Mouse (Mus musculus): ENCODE results near the gene Car2.
A peak's percentile ranks its signal among the peaks of the same experiment; 100 is the strongest.

Gene Car2

GRCm38 (mm10) chr3:14879293-14879692 is 6.8 kb upstream of the Car2 start:
- DNase-seq: no peak

- DNase-seq: no peak
These were observed 5.8 kb upstream of the Car2 start for GRCm38 (mm10) chr3:14880277-14880676.

GRCm38 (mm10) chr3:14882005-14882404 is 4.1 kb upstream of the Car2 start:
- no peak for DNase-seq

GRCm38 (mm10) chr3:14882756-14883155 is 3.3 kb upstream of the Car2 start:
- DNase-seq: no peak

GRCm38 (mm10) chr3:14884826-14885225 is 1.2 kb upstream of the Car2 start:
- DNase-seq: no peak

- DNase-seq: peak; percentile 30
These were observed 1.1 kb downstream of the Car2 start for GRCm38 (mm10) chr3:14887134-14887666.

- peak; percentile 80 for DNase-seq
These were observed 1.7 kb downstream of the Car2 start for GRCm38 (mm10) chr3:14887686-14888295.

- peak; percentile 91 for DNase-seq
These were observed 2.5 kb downstream of the Car2 start for GRCm38 (mm10) chr3:14888549-14888948.

GRCm38 (mm10) chr3:14889085-14889484 is 3.0 kb downstream of the Car2 start:
- DNase-seq: peak; percentile 60

GRCm38 (mm10) chr3:14889716-14890409 is 3.8 kb downstream of the Car2 start:
- peak; percentile 30 for DNase-seq

- DNase-seq: no peak
These were observed 6.9 kb downstream of the Car2 start for GRCm38 (mm10) chr3:14892991-14893390.

- no peak for DNase-seq
These were observed 7.6 kb downstream of the Car2 start for GRCm38 (mm10) chr3:14893700-14894099.

- no peak for DNase-seq
These were observed 9.3 kb downstream of the Car2 start for GRCm38 (mm10) chr3:14895333-14895732.

- peak; percentile 18 for DNase-seq
These were observed 11.7 kb downstream of the Car2 start for GRCm38 (mm10) chr3:14897770-14898169.

GRCm38 (mm10) chr3:14903380-14903779 is 17.3 kb downstream of the Car2 start:
- DNase-seq: no peak

- no peak for DNase-seq
These were observed 18.1 kb downstream of the Car2 start for GRCm38 (mm10) chr3:14904165-14904564.

GRCm38 (mm10) chr3:14907271-14907670 is 21.2 kb downstream of the Car2 start:
- no peak for DNase-seq

GRCm38 (mm10) chr3:14911992-14912582 is 26.0 kb downstream of the Car2 start:
- DNase-seq: no peak

- no peak for DNase-seq
These were observed 27.7 kb downstream of the Car2 start for GRCm38 (mm10) chr3:14913774-14914173.

- DNase-seq: no peak
These were observed 29.3 kb downstream of the Car2 start for GRCm38 (mm10) chr3:14915355-14915754.

GRCm38 (mm10) chr3:14917261-14917660 is 31.2 kb downstream of the Car2 start:
- DNase-seq: no peak

GRCm38 (mm10) chr3:14944706-14945105 is 58.6 kb downstream of the Car2 start:
- DNase-seq: no peak

- DNase-seq: no peak
These were observed 59.6 kb downstream of the Car2 start for GRCm38 (mm10) chr3:14945627-14946026.

Measured in retina, postnatal 1 day (tissue).